Mouse (Mus musculus) ES-Bruce4 (cell line): Measurements from ENCODE around the gene Csnk1g2.

ENCODE experiments used
- CTCF ChIP-seq: IDR thresholded peaks from one replicate; pipeline ENCODE4 v1.8.1; 2011; ENCODE audit warnings: low read depth, low read length
- EP300 ChIP-seq: IDR thresholded peaks from 2 replicates; pipeline ENCODE4 v1.6.1; 2011; ENCODE audit warnings: low read depth, low read length; ENCODE audit not compliant: insufficient read depth
- POLR2A ChIP-seq: IDR thresholded peaks from one replicate; pipeline ENCODE4 v1.8.1; 2011; ENCODE audit warnings: low read length; ENCODE audit not compliant: insufficient read depth

GRCm38 (mm10) chr10:80585581-80585980, 37.1 kb upstream of the Csnk1g2 start:
- no peak for TF ChIP-seq CTCF
- no peak for TF ChIP-seq POLR2A
- no peak for TF ChIP-seq EP300
